Mouse (Mus musculus): ENCODE results near the gene Gm11213.

Gene Gm11213

GRCm38 (mm10) chr4:63570208-63570781, 34.8 kb downstream of the Gm11213 start:
- Histone ChIP-seq H3K4me1 (replicated peaks; ENCODE audit: low read depth, low read length) (no peaks in the 10 kb centered on the region), H3K36me3 (ENCODE audit: insufficient read depth, low read length) (peaks cover 64% of the 10 kb centered on the region), H3K9me3 (ENCODE audit: low read length) (peaks cover 47% of the 10 kb centered on the region), H3K27me3 (ENCODE audit: insufficient read depth, low read length) (no peaks in the 10 kb centered on the region), H3K4me3 (replicated peaks; ENCODE audit: low read length) (no peak overlapping the region)
- no peak for TF ChIP-seq POU5F1 (IDR thresholded peaks at IDR 0.05; ENCODE audit: borderline replicate concordance, low read length)
- TF ChIP-seq NANOG (IDR thresholded peaks at IDR 0.05; ENCODE audit: borderline replicate concordance, low read length) = no peak
- TF ChIP-seq CTCF (conservative IDR thresholded peaks at IDR 0.05; ENCODE audit: low read length) = no peak

GRCm38 (mm10) chr4:63569322-63569721, 35.7 kb downstream of the Gm11213 start:
- Histone ChIP-seq H3K9me3 (ENCODE audit: low read length) (peaks cover 47% of the 10 kb centered on the region), H3K4me3 (replicated peaks; ENCODE audit: low read length) (no peak overlapping the region), H3K36me3 (ENCODE audit: insufficient read depth, low read length) (peaks cover 74% of the 10 kb centered on the region), H3K27me3 (ENCODE audit: insufficient read depth, low read length) (no peaks in the 10 kb centered on the region), H3K4me1 (replicated peaks; ENCODE audit: low read depth, low read length) (no peaks in the 10 kb centered on the region)
- TF ChIP-seq POU5F1 (IDR thresholded peaks at IDR 0.05; ENCODE audit: borderline replicate concordance, low read length) (no peak), CTCF (conservative IDR thresholded peaks at IDR 0.05; ENCODE audit: low read length) (no peak), NANOG (IDR thresholded peaks at IDR 0.05; ENCODE audit: borderline replicate concordance, low read length) (no peak)

GRCm38 (mm10) chr4:63567712-63568390, 37.2 kb downstream of the Gm11213 start:
- peaks cover 77% of the 10 kb centered on the region for H3K36me3 ChIP-seq (ENCODE audit: insufficient read depth, low read length)
- H3K4me3 ChIP-seq (replicated peaks; ENCODE audit: low read length) = no peak overlapping the region
- TF ChIP-seq POU5F1 (IDR thresholded peaks at IDR 0.05; ENCODE audit: borderline replicate concordance, low read length) (no peak), NANOG (IDR thresholded peaks at IDR 0.05; ENCODE audit: borderline replicate concordance, low read length) (no peak), CTCF (conservative IDR thresholded peaks at IDR 0.05; ENCODE audit: low read length) (no peak)
- H3K9me3 ChIP-seq (ENCODE audit: low read length) = peaks cover 36% of the 10 kb centered on the region
- H3K27me3 ChIP-seq (ENCODE audit: insufficient read depth, low read length) = no peaks in the 10 kb centered on the region
- H3K4me1 ChIP-seq (replicated peaks; ENCODE audit: low read depth, low read length) = no peaks in the 10 kb centered on the region

GRCm38 (mm10) chr4:63562742-63563141, 42.3 kb downstream of the Gm11213 start:
- Histone ChIP-seq H3K9me3 (ENCODE audit: low read length) (no peaks in the 10 kb centered on the region), H3K27me3 (ENCODE audit: insufficient read depth, low read length) (0 out of 2 replicates have a peak, but pooled peaks cover 4% of the 10 kb centered on the region), H3K4me3 (replicated peaks; ENCODE audit: low read length) (no peak overlapping the region), H3K36me3 (ENCODE audit: insufficient read depth, low read length) (peaks cover 43% of the 10 kb centered on the region), H3K4me1 (replicated peaks; ENCODE audit: low read depth, low read length) (peaks cover 32% of the 10 kb centered on the region)
- no peak for TF ChIP-seq POU5F1 (IDR thresholded peaks at IDR 0.05; ENCODE audit: borderline replicate concordance, low read length)
- no peak for TF ChIP-seq NANOG (IDR thresholded peaks at IDR 0.05; ENCODE audit: borderline replicate concordance, low read length)
- TF ChIP-seq CTCF (conservative IDR thresholded peaks at IDR 0.05; ENCODE audit: low read length) = no peak

- Histone ChIP-seq H3K4me1 (replicated peaks; ENCODE audit: low read depth, low read length) (peaks cover 39% of the 10 kb centered on the region), H3K4me3 (replicated peaks; ENCODE audit: low read length) (no peak overlapping the region), H3K27me3 (ENCODE audit: insufficient read depth, low read length) (0 out of 2 replicates have a peak, but pooled peaks cover 4% of the 10 kb centered on the region), H3K9me3 (ENCODE audit: low read length) (no peaks in the 10 kb centered on the region), H3K36me3 (ENCODE audit: insufficient read depth, low read length) (peaks cover 43% of the 10 kb centered on the region)
- TF ChIP-seq CTCF (conservative IDR thresholded peaks at IDR 0.05; ENCODE audit: low read length) (no peak), NANOG (IDR thresholded peaks at IDR 0.05; ENCODE audit: borderline replicate concordance, low read length) (no peak), POU5F1 (IDR thresholded peaks at IDR 0.05; ENCODE audit: borderline replicate concordance, low read length) (no peak)
Measured at GRCm38 (mm10) chr4:63561861-63562675, 43.0 kb downstream of the Gm11213 start.

GRCm38 (mm10) chr4:63560079-63560478, 45.0 kb downstream of the Gm11213 start:
- peak overlapping the region; percentile 86; the same call in 1 of the 2 replicates for H3K4me3 ChIP-seq (replicated peaks; ENCODE audit: low read length)
- peaks cover 30% of the 10 kb centered on the region for H3K36me3 ChIP-seq (ENCODE audit: insufficient read depth, low read length)
- H3K4me1 ChIP-seq (replicated peaks; ENCODE audit: low read depth, low read length) = peaks cover 57% of the 10 kb centered on the region
- H3K9me3 ChIP-seq (ENCODE audit: low read length) = no peaks in the 10 kb centered on the region
- TF ChIP-seq CTCF (conservative IDR thresholded peaks at IDR 0.05; ENCODE audit: low read length) = no peak
- TF ChIP-seq POU5F1 (IDR thresholded peaks at IDR 0.05; ENCODE audit: borderline replicate concordance, low read length) = no peak
- no peak for TF ChIP-seq NANOG (IDR thresholded peaks at IDR 0.05; ENCODE audit: borderline replicate concordance, low read length)
- 0 out of 2 replicates have a peak, but pooled peaks cover 4% of the 10 kb centered on the region for H3K27me3 ChIP-seq (ENCODE audit: insufficient read depth, low read length)

GRCm38 (mm10) chr4:63559127-63559697, 45.8 kb downstream of the Gm11213 start:
- Histone ChIP-seq H3K4me1 (replicated peaks; ENCODE audit: low read depth, low read length) (peaks cover 62% of the 10 kb centered on the region), H3K9me3 (ENCODE audit: low read length) (no peaks in the 10 kb centered on the region), H3K36me3 (ENCODE audit: insufficient read depth, low read length) (peaks cover 28% of the 10 kb centered on the region), H3K4me3 (replicated peaks; ENCODE audit: low read length) (peak overlapping the region; percentile 86), H3K27me3 (ENCODE audit: insufficient read depth, low read length) (0 out of 2 replicates have a peak, but pooled peaks cover 4% of the 10 kb centered on the region)
- TF ChIP-seq CTCF (conservative IDR thresholded peaks at IDR 0.05; ENCODE audit: low read length) (no peak), NANOG (IDR thresholded peaks at IDR 0.05; ENCODE audit: borderline replicate concordance, low read length) (no peak), POU5F1 (IDR thresholded peaks at IDR 0.05; ENCODE audit: borderline replicate concordance, low read length) (no peak)

Data from E14TG2a.4 (cell line).